Mouse (Mus musculus) adrenal gland, postnatal 25 days (tissue): ENCODE results near the gene Gm5965. TPM values are rescaled to one million over a fixed set of nuclear protein-coding genes. Genes with fewer than 3 reads are reported as not detected.
"Not testable (repeated sequence)": the region's sequence is repeated elsewhere in the genome, so short reads cannot be mapped to it uniquely, and the experiment has no call there.

Experiments
- DNase-seq: peaks from one replicate; pipeline ENCODE4 v3.0.0; 2021; ENCODE audit warnings: mixed read lengths
- long read RNA-seq: library from polyadenylated mRNA; stranded (forward); transcript quantifications from one replicate; pipeline ENCODE4 v2.0.0, GENCODE M21; 2021
- total RNA-seq: library from RNA; stranded (reverse); gene quantifications from 2 replicates; pipeline ENCODE4 v1.2.3, GENCODE M21; 2021

Gene Gm5965
- total RNA-seq = not detected in 2 replicates
- long read RNA-seq = 0 reads

GRCm38 (mm10) chr16:88777596-88777995, at the start of gene Gm5965:
TSS of gene Gm5965 (plus strand) at chr16:88777896.
- no peak for DNase-seq

DNA sequence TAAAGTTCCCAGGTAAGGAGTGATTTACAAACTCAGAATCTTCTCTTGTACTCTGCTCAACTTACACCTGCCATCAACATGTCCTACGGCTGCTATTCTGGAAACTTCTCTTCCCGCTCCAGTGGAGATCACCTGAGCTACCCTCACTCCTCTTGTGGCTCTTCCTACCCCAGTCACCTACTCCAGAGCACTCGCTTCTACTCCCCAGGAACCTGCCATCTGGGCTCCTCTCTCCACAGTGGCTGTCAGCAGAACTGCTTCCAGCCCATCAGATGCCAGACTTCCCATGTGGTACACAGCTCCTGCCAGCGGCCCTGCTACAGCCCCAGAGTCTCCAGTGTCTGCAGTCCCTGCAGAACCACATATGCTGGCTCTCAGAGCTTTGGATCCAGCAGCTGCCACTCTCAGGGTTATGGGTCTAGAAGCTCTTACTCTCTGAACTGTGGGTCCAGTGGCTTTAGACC, 48.9 kb upstream of the Gm5965 start, which contains the start of gene Krtap13-1:
Gene Krtap13-1 (plus strand): TSS at position 51 of the 464 bp plus-strand sequence.
- no peak for DNase-seq

DNA sequence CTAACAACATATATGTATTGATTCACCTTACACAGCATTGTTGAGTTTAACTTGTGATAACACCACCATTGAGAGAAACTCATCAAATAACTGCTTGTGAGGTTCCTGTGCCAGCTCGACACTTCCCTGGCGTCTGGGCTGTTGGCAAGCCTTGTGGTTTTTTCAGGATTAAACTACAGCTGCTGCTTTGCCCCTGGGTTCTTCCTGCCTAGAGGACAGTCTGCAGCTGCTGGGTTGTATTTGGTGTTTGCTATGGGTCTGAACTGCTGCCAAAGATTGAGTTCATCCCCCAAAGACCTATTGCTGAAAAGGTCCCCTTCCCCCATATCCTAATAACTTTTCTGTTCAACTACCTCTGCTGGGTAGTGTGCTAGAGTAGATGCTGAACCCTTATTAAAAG, 42.3 kb upstream of the Gm5965 start:
- DNase-seq = no peak

DNA sequence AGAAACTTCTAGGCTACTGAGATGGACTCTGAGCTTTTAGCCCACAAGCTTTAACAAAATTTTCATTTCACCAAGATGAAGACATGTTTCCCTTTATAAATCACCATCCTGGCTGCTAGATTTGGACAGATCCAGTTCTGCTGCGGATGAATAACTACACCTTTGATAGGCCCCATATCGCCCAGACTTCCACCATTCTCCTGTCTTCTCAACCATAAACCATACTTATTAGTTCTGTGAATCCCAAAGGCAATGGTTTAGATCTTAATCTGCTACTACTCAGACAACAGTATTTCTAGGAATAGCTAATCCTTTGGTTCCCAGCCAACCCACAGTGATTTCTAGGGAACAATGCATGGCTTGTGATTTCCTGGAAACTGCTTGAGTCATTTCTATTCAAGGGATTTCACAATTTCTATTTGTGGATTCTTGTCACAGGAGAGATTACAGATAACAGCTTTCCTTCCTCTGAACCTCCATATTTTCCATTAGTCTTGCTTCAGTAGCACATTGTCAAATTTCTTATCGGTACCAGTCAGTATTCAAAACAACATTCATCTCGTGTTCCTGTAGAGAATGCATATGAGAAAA, 32.9 kb upstream of the Gm5965 start:
- no peak for DNase-seq

DNA sequence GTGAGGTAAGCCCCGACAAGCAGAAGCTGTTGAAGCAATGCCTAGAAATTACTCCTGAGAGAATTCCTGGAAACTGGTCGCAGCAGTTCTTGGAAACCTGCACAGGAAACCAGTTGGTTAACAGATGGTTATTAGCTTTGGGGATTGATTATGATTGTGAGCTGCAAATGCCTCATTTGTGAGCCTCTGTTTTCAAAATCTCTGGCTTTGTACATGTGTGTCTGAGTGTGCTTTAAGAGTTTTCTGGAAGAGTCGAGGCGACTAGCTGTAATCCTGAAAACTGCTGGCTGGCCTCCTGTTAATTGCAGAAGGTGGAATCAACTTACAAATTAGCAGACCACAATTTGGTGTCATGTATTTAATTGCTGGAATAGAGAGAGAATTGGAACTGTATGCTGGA, 29.8 kb upstream of the Gm5965 start:
- no peak for DNase-seq

GRCm38 (mm10) chr16:88751535-88751934, 26.2 kb upstream of the Gm5965 start, which contains the start of gene Krtap13:
TSS of gene Krtap13 (minus strand) at chr16:88751635.
- DNase-seq = not testable (repeated sequence)

DNA sequence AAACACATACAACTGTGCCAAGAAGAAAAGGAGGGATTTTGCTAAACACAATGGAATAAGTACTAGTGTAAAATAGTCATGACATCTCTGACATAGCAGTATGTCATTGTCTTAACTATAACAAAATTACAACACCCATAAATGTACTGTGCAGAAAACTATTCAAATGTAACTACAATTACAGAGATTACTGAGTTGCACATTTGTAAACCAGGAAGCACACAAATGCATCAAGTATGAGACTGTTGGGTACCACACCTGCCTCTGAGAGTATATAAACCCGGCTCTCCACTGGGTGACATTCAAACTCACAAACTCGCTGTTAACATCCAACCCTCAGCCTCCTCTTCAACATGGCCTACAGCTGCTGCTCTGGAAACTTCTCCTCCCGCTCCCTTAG, 19.1 kb upstream of the Gm5965 start, which contains the start of gene 2310034C09Rik:
Gene 2310034C09Rik (plus strand): TSS at position 301 of the 400 bp plus-strand sequence.
- not testable (repeated sequence) for DNase-seq

GRCm38 (mm10) chr16:88774106-88774505, 3.6 kb upstream of the Gm5965 start, which contains the start of gene 2310057N15Rik:
TSS of gene 2310057N15Rik (minus strand) at chr16:88774206.
- DNase-seq = no peak

DNA sequence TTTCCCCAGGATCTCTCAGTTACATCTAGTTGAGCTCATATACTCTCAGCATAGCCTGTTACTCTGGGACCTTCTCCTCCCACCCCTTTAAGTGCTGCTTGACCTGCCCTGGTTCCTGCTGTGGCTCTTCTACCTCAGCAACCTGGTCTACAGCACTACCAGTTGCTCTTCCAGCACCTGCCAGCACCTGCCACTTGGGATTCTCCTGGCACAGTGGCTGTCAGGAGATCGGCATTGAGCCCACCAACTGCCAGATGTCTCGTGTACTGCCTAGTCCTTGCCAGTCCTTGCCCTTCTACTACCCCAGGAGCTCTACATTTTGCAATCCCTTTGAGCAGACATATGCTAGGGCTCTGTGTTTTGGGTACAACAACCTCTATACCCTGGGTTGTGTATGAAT, 9.1 kb downstream of the Gm5965 start:
- DNase-seq = no peak

- no peak for DNase-seq
These were observed 34.1 kb downstream of the Gm5965 start, which contains the start of gene Gm20741 for GRCm38 (mm10) chr16:88811827-88812226. TSS of gene Gm20741 (minus strand) at chr16:88812220.

DNA sequence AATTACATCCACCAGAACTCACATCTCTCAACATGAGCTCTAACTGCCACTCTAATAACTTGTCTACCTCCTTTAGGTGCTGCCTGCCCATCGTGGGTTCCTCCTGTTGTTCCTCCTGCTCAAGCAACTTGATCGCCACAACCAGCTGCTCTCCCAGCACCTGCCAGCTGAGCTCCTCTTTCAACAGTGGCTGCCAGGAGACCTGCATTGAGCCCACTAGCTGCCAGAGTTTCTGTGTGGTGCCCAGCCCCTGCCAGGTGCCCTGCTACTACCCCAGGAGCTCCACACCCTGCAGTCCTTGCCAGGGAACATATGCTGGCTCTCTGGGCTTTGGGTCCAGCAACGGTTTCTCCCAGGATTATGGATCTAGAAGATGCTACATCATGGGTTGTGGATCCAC, 42.4 kb downstream of the Gm5965 start, which contains the start of gene Krtap15:
Gene Krtap15 (plus strand): TSS at position 150 of the 400 bp plus-strand sequence.
- DNase-seq = no peak

- no peak for DNase-seq
These were observed 46.0 kb downstream of the Gm5965 start for GRCm38 (mm10) chr16:88823736-88824135.

DNA sequence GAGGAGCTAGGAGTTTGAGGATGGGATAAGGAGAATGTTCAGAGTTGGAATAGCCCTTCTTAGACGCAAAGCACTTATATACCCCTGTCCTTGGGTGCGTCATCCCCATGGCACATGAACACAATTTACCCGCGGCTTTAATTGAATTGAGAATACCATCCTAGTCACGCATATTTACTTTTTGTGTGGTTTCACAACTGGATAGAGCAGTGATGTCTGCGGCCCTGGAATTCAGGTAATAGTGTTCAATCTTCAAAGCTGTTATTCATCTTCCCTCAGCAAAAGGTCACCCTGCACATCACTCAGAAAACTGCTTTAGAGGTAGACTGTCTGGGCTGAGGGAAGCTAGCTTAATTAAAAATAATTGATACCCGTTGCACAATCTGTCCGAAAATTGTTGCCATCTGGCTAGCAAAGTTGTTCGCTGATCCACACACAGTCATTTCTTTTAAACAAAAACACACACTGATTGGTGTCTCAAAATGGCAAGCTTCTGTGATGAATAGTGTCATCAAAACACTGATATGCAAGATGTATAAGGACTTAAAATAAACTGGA, 48.5 kb downstream of the Gm5965 start, which contains the start of gene Krtap14:
Gene Krtap14 (minus strand): TSS at position 51 of the 558 bp plus-strand sequence.
- DNase-seq = no peak

DNA sequence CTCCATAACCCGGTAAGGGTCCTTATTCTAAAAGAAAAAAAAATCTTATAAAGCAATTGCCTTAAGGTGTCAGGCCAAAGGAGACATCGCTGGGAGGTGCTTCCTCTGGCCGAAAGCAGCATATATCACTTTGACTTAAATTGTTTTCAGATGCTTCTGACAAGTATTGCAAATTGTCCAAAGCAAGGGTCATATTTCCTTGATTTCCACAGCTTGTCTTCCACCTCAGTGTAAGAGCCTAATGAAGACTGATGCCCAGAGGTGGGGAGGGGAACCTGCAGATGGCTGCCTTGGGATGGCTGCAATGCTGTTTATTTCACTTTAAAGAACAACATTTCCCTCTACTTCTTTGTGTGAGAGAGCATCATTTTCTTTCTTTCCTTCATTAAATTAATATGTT, 49.3 kb downstream of the Gm5965 start:
- no peak for DNase-seq

Other genes with a start within 250 kb of the Gm5965 start
- not detected in 2 replicates for gene Cldn8, start 214.7 kb upstream of the Gm5965 start, total RNA-seq
- not detected in 2 replicates for gene Krtap24-1, start 165.6 kb upstream of the Gm5965 start, total RNA-seq
- not detected in 2 replicates for gene 2310079G19Rik, start 150.2 kb upstream of the Gm5965 start, total RNA-seq
- not detected in 2 replicates for gene Krtap26-1, start 130.1 kb upstream of the Gm5965 start, total RNA-seq
- gene Krtap27-1, start 106.2 kb upstream of the Gm5965 start, total RNA-seq = not detected in 2 replicates
- gene 2310061N02Rik, start 69.9 kb upstream of the Gm5965 start, total RNA-seq = not detected in 2 replicates
- gene Krtap13-1, start 49.0 kb upstream of the Gm5965 start, total RNA-seq = not detected in 2 replicates
- not detected in 2 replicates for gene Krtap13, start 26.3 kb upstream of the Gm5965 start, total RNA-seq
- gene 2310034C09Rik, start 19.0 kb upstream of the Gm5965 start, total RNA-seq = not detected in 2 replicates
- gene 2310057N15Rik, start 3.7 kb upstream of the Gm5965 start, total RNA-seq = not detected in 2 replicates
- not detected in 2 replicates for gene Gm20741, start 34.3 kb downstream of the Gm5965 start, total RNA-seq
- gene Krtap15, start 42.3 kb downstream of the Gm5965 start, total RNA-seq = not detected in 2 replicates
- gene Krtap14, start 48.2 kb downstream of the Gm5965 start, total RNA-seq = not detected in 2 replicates
- gene Krtap19-1, start 91.5 kb downstream of the Gm5965 start, total RNA-seq = not detected in 2 replicates
- not detected in 2 replicates for gene Krtap19-2, start 96.4 kb downstream of the Gm5965 start, total RNA-seq
- not detected in 2 replicates for gene Krtap19-3, start 100.1 kb downstream of the Gm5965 start, total RNA-seq
- not detected in 2 replicates for gene Krtap19-4, start 107.2 kb downstream of the Gm5965 start, total RNA-seq
- gene Krtap19-5, start 118.6 kb downstream of the Gm5965 start, total RNA-seq = not detected in 2 replicates
- not detected in 2 replicates for gene Krtap19-9b, start 154.4 kb downstream of the Gm5965 start, total RNA-seq
- gene Krtap16-3, start 185.0 kb downstream of the Gm5965 start, total RNA-seq = not detected in 2 replicates
- gene Krtap22-2, start 232.9 kb downstream of the Gm5965 start, total RNA-seq = not detected in 2 replicates
- not detected in 2 replicates for gene Gm10229, start 237.4 kb downstream of the Gm5965 start, total RNA-seq